Mouse (Mus musculus): ENCODE data around the gene Pknox2.
A peak's percentile ranks its signal among the peaks of the same experiment; 100 is the strongest.

Pknox2 gene

DNA sequence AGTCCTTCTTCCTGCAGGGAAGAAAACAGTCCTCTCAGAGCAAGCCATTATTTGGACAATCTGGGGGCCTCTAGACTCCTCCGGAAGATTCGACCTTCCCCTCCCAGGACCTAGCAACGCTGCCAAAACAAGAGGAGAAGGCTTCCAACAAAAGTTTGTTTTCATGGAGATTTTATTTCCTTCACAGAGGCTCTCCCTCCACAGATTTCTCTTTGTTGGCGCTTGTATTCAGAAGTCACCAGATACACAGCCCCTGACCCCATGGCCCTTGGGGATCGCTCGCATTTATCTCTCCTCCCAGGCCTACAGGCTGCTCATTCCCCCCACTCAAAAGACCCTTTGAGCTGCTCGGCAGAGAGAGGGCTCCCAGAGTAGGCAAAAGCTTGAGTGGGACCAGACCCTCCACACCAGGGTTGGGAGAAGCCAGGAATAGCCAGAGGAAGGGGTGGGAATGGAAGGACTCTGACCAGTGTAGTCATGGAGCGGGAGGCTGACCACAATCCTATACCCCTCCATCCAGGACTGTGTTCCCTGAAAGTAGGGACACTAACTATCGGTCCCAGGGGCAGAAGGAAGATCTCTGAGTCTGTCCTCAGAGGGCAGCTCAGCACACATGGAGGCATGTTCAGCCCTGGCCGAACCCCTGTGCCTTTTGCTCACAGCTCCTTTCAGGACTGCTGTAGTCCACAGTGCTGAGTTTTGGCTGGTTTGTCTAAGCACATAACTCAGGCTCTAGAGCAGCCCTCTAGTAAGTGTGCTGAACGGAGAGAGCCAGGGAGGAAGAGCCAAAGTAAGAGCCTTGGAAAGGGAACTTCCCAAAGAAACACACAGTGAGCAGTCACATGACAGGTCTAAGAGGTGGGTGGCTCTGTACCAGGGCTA lies 45.9 kb downstream of the Pknox2 start:
- no peak for DNase-seq (ENCODE audit: low spot score in 2 of 2)

DNA sequence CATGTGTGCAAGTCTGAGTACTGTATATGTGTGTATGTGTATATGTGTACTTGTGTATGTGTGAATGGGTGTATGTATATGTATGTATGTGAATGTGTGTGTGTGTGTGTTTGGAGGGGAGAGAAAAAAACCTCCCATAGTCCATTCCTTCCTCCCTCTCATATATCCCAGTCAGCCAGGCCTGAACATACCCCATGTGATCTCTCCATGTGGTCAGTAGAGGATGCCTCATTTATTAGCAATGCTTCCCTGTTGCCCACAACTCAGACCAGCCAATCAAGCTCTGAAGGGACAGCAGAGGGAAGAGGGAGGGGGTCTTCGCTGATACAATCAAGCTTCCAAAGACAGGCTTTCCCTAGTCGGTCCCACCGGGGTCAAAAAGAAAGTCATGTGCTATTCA lies 47.6 kb downstream of the Pknox2 start:
- DNase-seq (ENCODE audit: low spot score in 2 of 2) = no peak

DNA sequence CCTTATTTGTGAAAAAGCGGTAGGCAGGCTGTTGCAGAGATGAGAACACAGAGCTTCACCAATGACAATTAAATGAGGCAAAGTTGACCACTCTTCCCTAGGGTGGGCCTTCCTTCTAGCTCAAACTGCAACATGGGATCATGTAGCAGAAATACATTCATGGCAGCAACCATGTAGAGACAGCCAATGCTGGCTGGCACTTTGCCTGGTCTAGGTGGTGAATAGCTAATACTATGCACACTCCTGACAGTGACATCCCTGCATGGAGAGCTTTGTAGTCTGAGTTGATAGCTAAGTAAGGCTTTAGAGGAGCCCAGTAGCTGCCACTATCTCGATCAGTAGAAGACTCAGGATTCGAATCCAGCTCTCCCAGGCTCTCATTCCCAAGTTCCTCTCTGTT lies 48.6 kb downstream of the Pknox2 start:
- no peak for DNase-seq (ENCODE audit: low spot score in 2 of 2)

DNA sequence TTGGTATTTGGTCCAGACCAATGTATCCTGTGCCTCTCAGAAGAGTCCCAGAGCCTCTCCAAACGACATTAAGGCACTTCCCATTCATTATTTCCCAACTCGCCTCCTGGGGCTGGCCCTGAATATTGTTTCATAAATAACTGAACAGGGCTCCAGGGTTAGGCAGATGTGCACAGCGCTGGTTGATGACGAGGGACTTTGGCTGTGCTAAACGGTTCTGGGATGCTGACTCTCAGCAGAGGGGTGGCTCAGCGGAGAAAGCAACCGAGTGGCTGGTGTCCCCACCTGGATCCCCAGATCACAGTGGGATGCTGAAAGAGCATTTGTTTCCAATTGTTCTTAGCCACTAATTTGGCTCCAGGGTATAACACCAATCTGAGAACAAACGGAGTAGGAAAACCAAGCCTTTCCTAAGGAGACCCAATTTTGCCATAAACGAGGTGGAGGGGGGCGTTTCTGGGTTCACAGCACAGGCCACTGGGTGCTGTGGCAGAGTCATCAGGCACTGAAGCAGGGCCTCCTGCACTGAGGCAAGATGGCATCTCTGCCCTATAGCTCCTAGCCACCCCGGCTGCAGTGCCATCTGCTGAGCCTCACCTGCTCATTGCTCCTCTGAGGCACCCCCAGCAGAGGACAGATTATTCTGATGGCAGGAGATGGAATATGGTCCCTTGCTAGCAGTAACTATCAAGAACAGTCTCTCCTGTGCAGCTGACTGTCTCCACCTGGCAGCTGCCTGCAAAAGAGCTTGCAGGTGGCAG lies 52.8 kb downstream of the Pknox2 start:
- no peak for DNase-seq (ENCODE audit: low spot score in 2 of 2)

DNA sequence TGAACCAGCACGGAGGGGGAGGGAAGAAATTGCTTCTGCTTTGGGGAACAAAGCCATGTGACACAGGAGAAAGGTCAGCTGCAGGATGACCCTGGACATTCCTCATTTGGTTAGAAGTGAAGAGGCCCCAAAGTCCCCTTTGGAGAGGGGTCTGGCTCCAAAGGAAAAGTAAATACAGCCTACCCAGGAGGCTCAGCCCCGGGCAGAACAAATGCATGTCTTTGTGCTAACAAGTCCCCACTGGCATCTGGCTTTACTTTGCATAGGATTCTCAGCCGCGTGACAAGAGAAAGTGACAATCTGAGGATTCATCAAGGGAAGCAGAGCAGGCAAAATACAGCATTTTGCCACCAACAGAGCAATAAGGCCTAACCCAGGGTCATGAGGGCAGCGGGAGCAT lies 54.1 kb downstream of the Pknox2 start:
- DNase-seq (ENCODE audit: low spot score in 2 of 2) = no peak

DNA sequence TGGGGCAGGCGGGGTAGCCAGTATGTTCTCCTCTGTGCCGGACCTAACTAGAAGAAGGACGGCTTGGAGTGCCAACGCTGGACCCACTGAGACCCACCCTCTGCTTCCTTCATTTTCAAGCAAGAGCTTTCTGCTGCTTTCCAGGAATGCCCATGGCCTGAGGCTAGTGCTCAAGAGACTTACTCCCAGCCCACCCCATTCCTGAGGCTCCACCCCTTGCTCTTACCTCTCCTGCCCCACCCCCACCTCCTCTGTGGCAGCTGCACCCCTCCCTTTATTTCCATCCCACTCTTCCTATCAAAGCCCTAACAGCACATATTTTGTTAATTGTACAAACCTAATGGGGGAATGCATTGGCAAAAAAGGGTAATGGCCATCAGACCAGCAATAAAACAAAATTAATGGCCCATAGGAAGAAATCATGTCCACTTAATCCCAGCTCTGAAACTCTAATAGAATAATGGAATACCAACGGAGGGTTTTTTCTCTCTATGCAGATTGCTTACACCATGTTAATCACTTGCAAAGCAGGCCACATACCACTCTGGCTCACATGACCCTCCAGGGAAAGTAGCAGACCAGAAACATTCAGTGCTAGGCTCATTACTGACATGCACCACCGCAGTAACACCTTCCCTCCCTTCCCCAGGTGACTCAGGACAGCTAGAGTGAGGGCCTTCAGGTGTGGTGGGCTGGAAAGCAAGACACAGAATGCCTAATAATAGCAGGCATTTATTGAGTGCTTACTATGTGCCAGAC lies 57.1 kb downstream of the Pknox2 start:
- DNase-seq (ENCODE audit: low spot score in 2 of 2) = no peak

DNA sequence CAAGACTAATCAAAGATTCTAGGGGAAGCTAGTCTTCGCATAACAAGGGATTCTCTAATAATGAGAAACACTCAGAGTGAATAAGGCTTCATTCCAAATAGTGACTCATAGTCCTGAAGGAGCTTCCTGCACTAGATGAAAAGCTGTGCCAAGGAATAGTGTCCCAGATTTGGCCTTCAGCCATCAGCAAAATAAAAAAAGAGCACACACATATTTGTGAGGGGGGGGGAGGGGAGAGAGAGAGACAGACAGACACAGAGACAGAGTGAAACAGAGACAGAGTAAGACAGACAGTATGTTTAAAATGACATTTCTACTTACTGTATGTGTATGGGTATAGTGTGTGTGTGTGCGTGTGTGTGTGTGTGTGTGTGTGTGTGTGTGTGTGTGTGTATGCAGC lies 61.8 kb downstream of the Pknox2 start:
- no peak for DNase-seq (ENCODE audit: low spot score in 2 of 2)

DNA sequence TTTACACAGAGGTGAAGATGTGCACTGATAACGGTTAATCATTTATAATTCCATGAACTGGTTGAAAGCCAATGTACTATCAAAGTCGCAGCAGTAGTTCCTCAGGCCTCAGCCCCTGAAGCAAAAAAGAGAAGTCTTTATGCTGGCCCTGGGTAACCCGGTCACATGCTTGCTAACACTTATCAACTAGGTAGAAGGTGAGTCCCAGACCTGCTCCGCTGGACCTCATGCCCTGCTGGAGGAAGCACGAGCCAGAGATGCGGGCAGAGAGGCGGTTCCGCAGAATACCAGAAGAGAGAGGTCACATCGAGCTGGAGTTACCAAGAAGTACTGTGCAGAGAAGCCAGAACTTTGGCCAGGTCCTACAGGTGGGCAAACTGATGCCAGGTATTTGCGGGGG lies 65.0 kb downstream of the Pknox2 start:
- no peak for DNase-seq (ENCODE audit: low spot score in 2 of 2)

DNA sequence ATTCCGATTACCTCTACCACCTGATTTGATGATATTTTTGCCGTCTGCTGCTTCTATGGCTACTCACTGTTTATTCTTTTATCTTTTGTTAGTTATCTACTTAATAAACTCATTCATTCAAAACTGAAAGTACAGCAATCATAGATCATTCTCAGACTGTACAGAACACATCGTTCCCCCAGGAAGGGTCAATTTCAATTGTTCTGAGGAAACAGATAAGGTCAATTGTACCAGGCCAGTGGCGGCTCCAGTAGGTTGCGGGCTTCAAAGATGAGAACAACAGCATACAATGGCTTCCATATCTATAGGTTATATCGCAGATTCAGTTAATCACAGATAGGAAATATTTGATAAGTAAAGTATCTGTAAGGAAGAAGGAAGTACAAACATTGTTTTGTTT lies 66.9 kb downstream of the Pknox2 start:
- DNase-seq (ENCODE audit: low spot score in 2 of 2) = no peak

DNA sequence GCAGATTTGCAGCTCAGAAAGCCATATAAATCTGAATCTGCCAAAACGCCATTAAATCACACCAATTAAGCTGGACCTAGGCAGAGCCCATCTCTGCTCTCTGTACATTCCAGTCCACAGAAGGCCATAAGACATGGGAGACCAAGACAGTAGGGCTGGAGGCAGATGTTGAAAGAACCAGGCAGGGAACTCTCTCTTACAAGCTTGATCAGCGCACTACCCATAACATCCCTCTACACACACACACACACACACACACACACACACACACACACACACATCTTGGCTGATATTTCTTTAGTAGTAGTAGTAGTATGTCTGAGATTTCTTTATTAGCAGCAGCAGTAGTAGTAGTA lies 70.2 kb downstream of the Pknox2 start:
- DNase-seq (ENCODE audit: low spot score in 2 of 2) = no peak

DNA sequence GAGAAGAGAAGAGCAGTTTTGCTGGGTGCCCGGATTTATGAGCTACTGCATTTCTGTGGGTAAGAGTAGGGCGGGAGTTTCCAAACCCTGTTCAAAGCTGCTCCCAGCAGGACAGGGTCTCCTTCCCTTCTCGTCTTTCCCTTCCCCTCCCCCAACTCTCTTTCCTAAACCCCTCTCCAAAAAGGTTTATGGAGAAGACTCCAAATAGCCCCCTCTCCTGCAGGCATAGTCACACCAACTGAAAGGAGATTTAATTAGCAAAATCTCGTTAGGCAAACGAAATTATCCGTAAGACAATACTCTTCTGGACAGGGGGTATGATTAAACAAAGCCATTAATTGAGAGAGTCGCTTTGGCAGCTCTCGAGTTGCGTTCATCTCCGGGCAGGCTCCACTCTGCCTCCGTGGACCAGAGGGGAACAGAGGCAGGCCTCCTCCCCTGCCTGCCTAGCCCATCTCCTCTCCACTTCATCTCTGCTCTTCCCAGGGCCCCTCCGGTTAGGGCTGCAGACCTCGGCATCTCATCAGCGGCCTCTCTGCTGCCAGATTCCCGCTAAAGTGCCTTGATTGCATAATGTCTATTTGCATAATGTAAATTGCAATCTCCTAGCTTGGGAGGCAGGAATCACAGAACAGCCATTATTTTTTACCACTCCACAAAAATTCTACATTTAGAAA lies 70.7 kb downstream of the Pknox2 start:
- DNase-seq (ENCODE audit: low spot score in 2 of 2) = peak; percentile 53 to 57

DNA sequence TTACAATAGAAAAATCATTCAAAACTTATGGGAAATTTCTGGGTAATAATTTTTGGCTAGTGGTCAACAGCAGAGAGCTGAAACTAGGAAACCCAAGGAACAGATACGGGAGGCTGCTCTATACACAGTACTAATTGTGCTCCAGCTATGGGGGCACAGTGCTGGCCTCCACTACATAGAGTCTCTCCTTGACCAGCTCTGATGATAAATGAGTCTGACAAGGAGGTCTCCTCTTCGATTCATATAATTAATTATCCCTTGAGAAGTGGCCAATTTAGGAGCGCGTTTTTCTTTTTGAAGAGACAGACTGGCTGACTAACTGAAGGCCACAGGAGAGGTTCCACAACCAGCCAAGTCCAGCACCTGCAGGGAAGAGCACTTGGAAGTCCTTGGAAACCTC lies 71.3 kb downstream of the Pknox2 start:
- DNase-seq (ENCODE audit: low spot score in 2 of 2) = no peak

DNA sequence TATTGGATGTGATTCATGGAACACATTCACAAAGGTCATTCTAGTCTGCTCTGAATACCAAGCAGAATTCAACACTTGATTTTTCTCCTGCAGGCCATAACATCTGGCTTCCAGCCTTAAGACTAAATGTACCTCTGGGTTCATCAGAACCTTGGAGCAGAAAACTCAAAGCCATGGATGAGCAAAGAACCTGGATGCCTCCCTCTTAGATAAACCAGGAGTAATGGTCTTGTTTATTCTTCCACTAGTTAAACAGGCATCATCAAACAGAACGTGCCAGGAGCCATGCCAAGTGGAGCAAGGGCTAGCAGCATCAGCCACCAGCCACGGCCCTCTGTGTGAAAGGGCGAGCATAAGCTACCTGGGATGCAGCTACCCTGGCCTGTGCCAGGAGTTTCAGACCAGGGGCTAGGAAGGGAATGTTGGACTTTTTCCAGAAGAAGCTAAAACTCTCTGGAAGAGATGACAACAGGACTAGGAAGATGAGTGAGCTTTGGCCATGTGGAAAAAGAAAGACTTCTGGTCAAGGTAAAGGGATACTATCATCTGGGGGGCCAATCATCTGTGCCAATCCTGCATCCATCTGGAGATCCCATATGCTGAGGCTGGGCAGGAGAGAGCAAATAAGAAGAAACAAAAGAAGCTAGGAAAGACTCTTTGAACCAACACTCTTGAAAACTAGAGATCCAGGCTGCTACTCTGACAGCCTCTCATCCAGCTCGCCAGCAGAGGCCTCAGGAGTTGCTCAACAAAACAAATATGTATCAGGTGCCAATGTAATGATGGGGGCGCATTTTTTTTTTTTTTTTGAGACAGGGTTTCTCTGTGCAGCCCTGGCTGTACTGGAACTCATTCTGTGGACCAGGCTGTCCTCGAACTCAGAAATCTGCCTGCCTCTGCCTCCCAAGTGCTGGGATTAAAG lies 77.6 kb downstream of the Pknox2 start:
- DNase-seq (ENCODE audit: low spot score in 2 of 2) = no peak

DNA sequence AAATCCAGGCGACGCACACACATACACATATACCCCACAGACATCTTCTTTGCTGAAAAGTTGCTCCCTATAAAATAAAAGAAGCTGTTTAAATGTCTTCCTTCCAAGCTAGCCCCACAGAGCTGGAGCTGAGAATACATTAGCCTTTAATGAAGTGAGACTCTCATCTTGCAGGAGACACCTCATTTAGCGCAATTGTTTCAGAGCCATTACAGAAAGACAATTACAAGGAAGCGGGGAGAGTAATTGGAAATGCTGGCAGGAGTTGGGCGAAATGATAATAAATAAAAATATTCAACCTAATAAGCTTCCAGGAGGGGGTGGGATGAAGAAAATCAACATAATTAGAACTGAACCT lies 79.8 kb downstream of the Pknox2 start:
- DNase-seq (ENCODE audit: low spot score in 2 of 2) = no peak

DNA sequence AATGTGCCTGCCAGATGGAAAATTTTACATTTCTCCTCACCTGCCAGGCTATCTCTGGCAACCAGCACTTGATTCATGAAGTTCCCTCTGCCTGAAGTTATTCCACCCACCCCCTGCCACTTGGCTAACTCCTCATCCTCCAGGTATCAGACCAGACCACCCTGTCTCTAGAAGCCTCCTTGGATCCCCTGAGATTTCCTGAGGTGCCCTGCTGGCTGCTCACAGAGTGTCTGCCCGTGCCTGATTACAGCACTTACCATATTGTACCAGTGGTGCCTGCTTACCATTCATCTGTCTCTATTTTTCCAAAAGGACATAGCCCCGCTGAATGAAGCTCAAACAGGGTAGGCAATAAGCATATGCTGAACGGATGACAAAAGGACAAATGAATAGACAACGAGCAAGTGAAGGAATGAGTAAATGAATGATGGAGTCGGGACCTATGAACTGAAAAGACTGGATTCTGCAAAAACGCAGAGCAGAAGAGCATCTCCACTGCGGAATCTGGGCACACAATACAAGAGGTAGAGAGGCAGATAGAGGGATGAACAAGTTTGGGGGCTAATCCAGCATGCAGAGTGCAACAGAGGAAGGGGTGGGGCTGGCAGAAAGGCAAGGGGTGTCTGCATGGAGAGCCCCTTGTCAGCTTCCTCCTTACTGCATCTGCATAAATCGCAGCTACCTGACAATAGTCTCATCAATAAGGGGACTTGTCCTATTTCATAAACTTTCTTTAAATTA lies 80.3 kb downstream of the Pknox2 start:
- no peak for DNase-seq (ENCODE audit: low spot score in 2 of 2)

DNA sequence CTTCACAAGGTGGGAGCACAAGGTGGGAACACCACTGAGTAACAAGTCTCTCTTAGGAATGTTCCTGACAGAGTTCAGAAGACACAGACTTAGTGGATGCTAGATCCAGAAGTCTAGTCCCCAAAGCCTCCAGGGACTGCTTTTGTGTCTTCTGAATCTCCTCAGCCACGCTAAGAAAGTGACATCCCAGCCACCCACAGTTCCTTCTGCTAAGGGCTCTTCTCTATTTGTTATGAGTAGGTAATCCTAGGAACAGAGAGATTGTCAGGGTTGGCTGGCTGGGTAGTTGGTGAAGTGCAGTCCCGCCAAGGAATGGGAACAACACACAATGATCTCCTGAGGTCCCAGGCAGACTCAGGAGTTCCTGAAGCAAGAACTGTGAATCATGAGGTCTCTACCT lies 85.6 kb downstream of the Pknox2 start:
- no peak for DNase-seq (ENCODE audit: low spot score in 2 of 2)

DNA sequence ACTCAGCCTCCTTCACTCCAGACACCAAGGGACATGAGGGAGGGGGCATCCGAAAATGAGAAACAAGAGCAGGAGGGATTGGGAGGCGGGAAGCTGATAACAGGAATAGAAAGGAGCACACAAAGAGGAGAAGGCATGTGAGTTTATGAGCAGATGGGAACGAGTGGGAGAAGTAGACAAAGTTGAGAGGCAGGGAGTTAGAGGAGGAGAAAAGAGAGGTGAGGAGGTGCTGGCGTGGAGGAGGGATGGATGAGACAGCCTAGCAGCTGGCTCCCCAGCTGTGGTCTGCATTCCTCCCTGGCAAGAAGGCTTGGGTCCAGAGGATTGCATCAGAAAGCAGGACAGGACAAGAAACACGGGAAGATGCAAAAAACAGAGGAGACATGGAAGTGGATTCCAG lies 92.5 kb downstream of the Pknox2 start:
- peak in 1 of 2 experiments; percentile 55 for DNase-seq (ENCODE audit: low spot score in 2 of 2)

DNA sequence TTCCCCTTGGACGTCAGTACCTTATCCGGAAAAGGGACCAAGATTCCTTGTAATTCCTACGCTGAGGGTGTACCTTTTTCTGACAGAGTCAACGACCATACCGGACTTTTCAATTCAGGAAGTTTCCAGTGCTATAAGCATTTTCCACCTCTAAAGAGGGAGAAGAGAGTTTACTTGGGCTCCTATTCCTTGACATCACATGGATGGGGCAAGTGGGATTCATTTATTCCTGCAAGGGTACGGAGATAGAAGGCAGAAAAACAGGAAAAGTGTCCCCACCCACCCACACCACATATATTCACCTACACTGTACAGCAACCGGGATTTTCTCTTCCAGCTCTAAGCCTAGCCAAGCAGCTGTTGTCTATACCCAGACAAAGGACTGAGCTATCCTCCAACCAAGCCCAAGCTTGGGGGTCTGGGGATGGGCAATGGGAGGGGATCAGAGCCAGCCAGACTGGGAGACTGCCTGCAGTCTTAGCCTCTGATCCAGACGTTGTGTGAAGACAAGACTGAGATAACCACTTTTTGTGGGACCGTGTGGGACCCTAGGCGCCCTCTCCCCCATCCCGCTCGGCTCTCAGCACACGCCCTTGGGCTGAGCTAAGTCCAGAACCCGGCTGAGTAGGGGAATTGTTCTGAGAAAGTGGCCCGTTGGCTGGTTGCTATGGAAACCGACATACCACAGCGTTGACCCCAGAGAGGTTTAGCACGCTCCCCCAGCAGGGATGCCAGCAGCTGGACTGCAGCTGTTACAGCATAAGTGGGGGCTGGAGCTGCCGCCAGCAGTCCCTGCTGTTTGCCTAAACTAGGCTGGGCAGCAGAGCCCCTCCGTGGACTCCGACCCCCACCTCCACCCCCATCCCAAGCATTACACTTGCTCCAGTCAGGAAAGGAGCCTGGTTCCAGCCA lies 93.3 kb downstream of the Pknox2 start:
- DNase-seq (ENCODE audit: low spot score in 2 of 2) = peak; percentile 73 to 76

DNA sequence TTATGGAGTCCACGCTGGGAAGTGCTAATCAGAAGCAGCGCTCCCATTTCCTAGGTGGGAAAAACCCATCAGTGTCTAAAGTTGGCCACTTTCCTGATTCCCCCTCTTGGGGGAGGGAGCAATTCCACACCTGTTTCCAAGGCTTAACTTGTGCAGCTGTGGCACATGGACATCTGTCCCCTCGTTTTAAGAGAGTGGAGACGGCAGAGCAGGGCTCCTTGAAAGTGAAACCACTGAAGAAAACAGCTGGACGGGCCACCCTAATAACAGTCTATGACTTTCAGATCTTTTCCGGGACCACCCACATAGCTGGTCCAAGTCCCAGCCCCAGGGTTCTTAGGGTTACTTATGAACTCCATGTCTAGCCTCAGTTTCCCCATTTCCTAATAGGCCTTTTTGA lies 94.2 kb downstream of the Pknox2 start:
- no peak for DNase-seq (ENCODE audit: low spot score in 2 of 2)
